ENCODE assay signal across 9 mouse cellular contexts in genomic region chr9:62531459-62532275, GRCm38 (mm10). TPM values are rescaled to one million over a fixed set of nuclear protein-coding genes. Genes with fewer than 3 reads are reported as not detected.
A peak's percentile ranks its signal among the peaks of the same experiment; 100 is the strongest.
DNase-seq lines count a peak whose midpoint lies in the region; ATAC-seq lines count a peak whose summit lies in the region.
"Had no signal": no experiment of that assay in that cellular context is flagged by ENCODE, and none has a peak within 500 bp of the region (broad histone marks: within the 10 kb centered on the region; RNA-seq: fewer than 3 reads in every experiment).

No protein-coding gene starts in this region.

- H3K9me3 ChIP-seq in forebrain, embryonic 16.5 days (ENCODE audit: control insufficient read depth, low read length), result no peaks in the 10 kb centered on the region
- no peaks in the 10 kb centered on the region for H3K9me3 ChIP-seq in hindbrain, embryonic 14.5 days (ENCODE audit: control insufficient read depth, low read length)
- H3K9me3 ChIP-seq in liver, embryonic 15.5 days (replicated peaks), result no peaks in the 10 kb centered on the region
- no peaks in the 10 kb centered on the region for H3K9me3 ChIP-seq in neural tube, embryonic 14.5 days (ENCODE audit: control insufficient read depth, low read length)
- H3K9me3 ChIP-seq: G1E had no signal

- 5% methylated on average over 12 of the region's 12 CpGs for WGBS in forebrain, embryonic 16.5 days
- WGBS in hindbrain, embryonic 14.5 days, result 6% methylated on average over 12 of the region's 12 CpGs
- 24% methylated on average over 12 of the region's 12 CpGs for WGBS in liver, embryonic 15.5 days (ENCODE audit: insufficient replicate concordance)
- 9% methylated on average over 12 of the region's 12 CpGs for WGBS in neural tube, embryonic 14.5 days

- peak overlapping the region; percentile 54 for H3K9ac ChIP-seq in forebrain, embryonic 16.5 days (replicated peaks; ENCODE audit: low read depth, low read length)
- H3K9ac ChIP-seq in hindbrain, embryonic 14.5 days, result peak overlapping the region; percentile 51
- no peak overlapping the region for H3K9ac ChIP-seq in liver, embryonic 15.5 days
- peak overlapping the region; percentile 44; the same call in 1 of the 2 replicates for H3K9ac ChIP-seq in neural tube, embryonic 14.5 days (replicated peaks; ENCODE audit: low read depth, low read length)

- no peaks in the 10 kb centered on the region for H3K36me3 ChIP-seq in forebrain, embryonic 16.5 days (ENCODE audit: control insufficient read depth, insufficient read depth)
- no peaks in the 10 kb centered on the region for H3K36me3 ChIP-seq in hindbrain, embryonic 14.5 days (replicated peaks; ENCODE audit: control insufficient read depth, insufficient read depth)
- no peaks in the 10 kb centered on the region for H3K36me3 ChIP-seq in liver, embryonic 15.5 days (replicated peaks)
- no peaks in the 10 kb centered on the region for H3K36me3 ChIP-seq in neural tube, embryonic 14.5 days (ENCODE audit: control insufficient read depth, insufficient read depth, low read length)
- H3K36me3 ChIP-seq: G1E had no signal

- H3K4me1 ChIP-seq in forebrain, embryonic 16.5 days (replicated peaks; ENCODE audit: control insufficient read depth, insufficient read depth, low read length), result peaks cover 73% of the 10 kb centered on the region
- H3K4me1 ChIP-seq in hindbrain, embryonic 14.5 days (replicated peaks; ENCODE audit: control insufficient read depth, insufficient read depth, low read length), result peaks cover 68% of the 10 kb centered on the region
- peaks cover 10% of the 10 kb centered on the region; the same call in 1 of the 2 replicates for H3K4me1 ChIP-seq in liver, embryonic 15.5 days (replicated peaks)
- H3K4me1 ChIP-seq in neural tube, embryonic 14.5 days (ENCODE audit: control insufficient read depth, insufficient read depth, low read length), result peaks cover 59% of the 10 kb centered on the region

- peak; percentile 82 for ATAC-seq in forebrain, embryonic 16.5 days
- peak; percentile 61 for ATAC-seq in hindbrain, embryonic 14.5 days (ENCODE audit: low FRiP score)
- ATAC-seq in liver, embryonic 15.5 days (ENCODE audit: insufficient read depth), result no peak
- peak; percentile 66 for ATAC-seq in neural tube, embryonic 14.5 days (ENCODE audit: low read depth)

- no peak overlapping the region for H3K4me3 ChIP-seq in forebrain, embryonic 16.5 days (replicated peaks; ENCODE audit: low read length)
- H3K4me3 ChIP-seq in hindbrain, embryonic 14.5 days (replicated peaks; ENCODE audit: low read length), result no peak overlapping the region
- no peak overlapping the region for H3K4me3 ChIP-seq in liver, embryonic 15.5 days (replicated peaks)
- H3K4me3 ChIP-seq in neural tube, embryonic 14.5 days (ENCODE audit: low read depth, low read length), result no peak overlapping the region

- peak overlapping the region; percentile 98 for H3K27ac ChIP-seq in forebrain, embryonic 16.5 days (ENCODE audit: low read length)
- peak overlapping the region; percentile 88 for H3K27ac ChIP-seq in hindbrain, embryonic 14.5 days
- H3K27ac ChIP-seq in liver, embryonic 15.5 days (replicated peaks), result peak overlapping the region; percentile 45; the same call in 1 of the 2 replicates
- peak overlapping the region; percentile 90 for H3K27ac ChIP-seq in neural tube, embryonic 14.5 days (ENCODE audit: low read depth, low read length)

- peak overlapping the region; percentile 30 for H3K4me2 ChIP-seq in forebrain, embryonic 16.5 days (ENCODE audit: low read length)
- H3K4me2 ChIP-seq in hindbrain, embryonic 14.5 days (replicated peaks), result peak overlapping the region; percentile 31
- H3K4me2 ChIP-seq in liver, embryonic 15.5 days, result no peak overlapping the region
- H3K4me2 ChIP-seq in neural tube, embryonic 14.5 days (ENCODE audit: low read depth, low read length), result 0 out of 2 replicates have a peak overlapping the region, but pooled peaks have one; percentile 15

- DNase-seq in heart, adult 18-20 months, result peak; percentile 67 to 79
- no peak for DNase-seq in heart, adult 8-10 months (ENCODE audit: low spot score)
- peak; percentile 78 for DNase-seq in adrenal gland, postnatal 14 days
- peak; percentile 78 for DNase-seq in hindbrain, embryonic 14.5 days (ENCODE audit: low spot score)
- DNase-seq in testis, postnatal 14 days (ENCODE audit: low spot score), result no peak

- no peaks in the 10 kb centered on the region for H3K27me3 ChIP-seq in forebrain, embryonic 16.5 days (replicated peaks; ENCODE audit: control insufficient read depth, insufficient read depth, low read length)
- no peaks in the 10 kb centered on the region for H3K27me3 ChIP-seq in hindbrain, embryonic 14.5 days (ENCODE audit: control insufficient read depth, insufficient read depth, low read length)
- peaks cover 22% of the 10 kb centered on the region for H3K27me3 ChIP-seq in liver, embryonic 15.5 days
- H3K27me3 ChIP-seq in neural tube, embryonic 14.5 days (ENCODE audit: control insufficient read depth, insufficient read depth, low read length), result no peaks in the 10 kb centered on the region

RNA-seq across cellular contexts. Expression of gene Coro2b, which starts 5.2 kb away (rescaled TPM):
- 10 to 100 TPM; 13.3 to 13.8 TPM for total RNA-seq in heart, adult 18-20 months (2021)
- 10 to 100 TPM in 2 of 4 experiments, 1 to 10 TPM in 2; 8.6 to 12.9 (median 10.1) TPM for total RNA-seq in heart, adult 8-10 months (2022)
- 15.9 and 20.6 TPM in 2 replicates for total RNA-seq in adrenal gland, postnatal 14 days (2021)
- polyA plus RNA-seq in forebrain, embryonic 16.5 days (2015; fragmentation: Nextera tagmentation; extraction: Ambion mirVana), result 41.7 and 44.9 TPM in 2 replicates
- 35.8 and 38.5 TPM in 2 replicates for polyA plus RNA-seq in hindbrain, embryonic 14.5 days (2014; fragmentation: Nextera tagmentation; extraction: Ambion mirVana)
- polyA plus RNA-seq in liver, embryonic 15.5 days (2015; fragmentation: Nextera tagmentation; extraction: Ambion mirVana), result 1.2 and 1.3 TPM in 2 replicates
- 32.5 and 34.5 TPM in 2 replicates for polyA plus RNA-seq in neural tube, embryonic 14.5 days (2014; fragmentation: Nextera tagmentation; extraction: Ambion mirVana)
- polyA plus RNA-seq: G1E had no signal

Comparison
In these comparisons a context has a peak if more than half of its experiments do, and no peak if none do; other contexts are left out.
1. DNase-seq: peak in heart, adult 18-20 months (2 of 2), adrenal gland, postnatal 14 days (single experiment) and hindbrain, embryonic 14.5 days (single experiment); none in heart, adult 8-10 months (single experiment) and testis, postnatal 14 days (single experiment).
2. H3K27ac ChIP-seq: peak in every context shown above with its lines; median percentile 98 in forebrain, embryonic 16.5 days; 90 in neural tube, embryonic 14.5 days; 88 in hindbrain, embryonic 14.5 days; 45 in liver, embryonic 15.5 days.
3. RNA of gene Coro2b, which starts 5.2 kb away (polyA plus RNA-seq): 41.7 to 44.9 TPM in forebrain, embryonic 16.5 days, 35.8 to 38.5 TPM in hindbrain, embryonic 14.5 days and 32.5 to 34.5 TPM in neural tube, embryonic 14.5 days; 1.2 to 1.3 TPM in liver, embryonic 15.5 days; every median in the first group is over 10 times any median in the second.